Mouse (Mus musculus): Measurements from ENCODE around the gene Cyp27b1.
"Not testable (repeated sequence)": the region's sequence is repeated elsewhere in the genome, so short reads cannot be mapped to it uniquely, and the experiment has no call there.

Cyp27b1 gene

GRCm38 (mm10) chr10:127049395-127050118 lies 1.5 kb downstream of the Cyp27b1 start:
- no peak for DNase-seq (ENCODE audit: low spot score)

GRCm38 (mm10) chr10:127050119-127050474 lies 2.0 kb downstream of the Cyp27b1 start:
- no peak for DNase-seq (ENCODE audit: low spot score)

- no peak for DNase-seq (ENCODE audit: low spot score)
Measured at GRCm38 (mm10) chr10:127054646-127055045, 6.6 kb downstream of the Cyp27b1 start.

- no peak for DNase-seq (ENCODE audit: low spot score)
Measured at GRCm38 (mm10) chr10:127055406-127055805, 7.4 kb downstream of the Cyp27b1 start.

- DNase-seq (ENCODE audit: low spot score), result no peak
Measured at GRCm38 (mm10) chr10:127056490-127056889, 8.4 kb downstream of the Cyp27b1 start.

- DNase-seq (ENCODE audit: low spot score), result peak; percentile 79
Measured at GRCm38 (mm10) chr10:127058161-127058560, 10.1 kb downstream of the Cyp27b1 start.

- no peak for DNase-seq (ENCODE audit: low spot score)
Measured at GRCm38 (mm10) chr10:127058708-127059107, 10.7 kb downstream of the Cyp27b1 start.

- no peak for DNase-seq (ENCODE audit: low spot score)
Measured at GRCm38 (mm10) chr10:127059174-127059967, 11.3 kb downstream of the Cyp27b1 start.

- peak; percentile 73 for DNase-seq (ENCODE audit: low spot score)
Measured at GRCm38 (mm10) chr10:127059968-127060916, 12.2 kb downstream of the Cyp27b1 start, which contains the start of gene March9. March9 (minus strand) TSS chr10:127060184.

- DNase-seq (ENCODE audit: low spot score), result no peak
Measured at GRCm38 (mm10) chr10:127061085-127061484, 13.0 kb downstream of the Cyp27b1 start.

- DNase-seq (ENCODE audit: low spot score), result no peak
Measured at GRCm38 (mm10) chr10:127061513-127061912, 13.5 kb downstream of the Cyp27b1 start.

- DNase-seq (ENCODE audit: low spot score), result not testable (repeated sequence)
Measured at GRCm38 (mm10) chr10:127062101-127062500, 14.1 kb downstream of the Cyp27b1 start.

- no peak for DNase-seq (ENCODE audit: low spot score)
Measured at GRCm38 (mm10) chr10:127062503-127062902, 14.5 kb downstream of the Cyp27b1 start.

GRCm38 (mm10) chr10:127063239-127063872 lies 15.3 kb downstream of the Cyp27b1 start, which contains the start of gene Cdk4:
Cdk4 (plus strand) TSS chr10:127063534.
- DNase-seq (ENCODE audit: low spot score), result peak; percentile 97

- DNase-seq (ENCODE audit: low spot score), result no peak
Measured at GRCm38 (mm10) chr10:127063913-127064870, 16.1 kb downstream of the Cyp27b1 start.

- no peak for DNase-seq (ENCODE audit: low spot score)
Measured at GRCm38 (mm10) chr10:127065981-127066380, 17.9 kb downstream of the Cyp27b1 start.

GRCm38 (mm10) chr10:127066519-127067018 lies 18.5 kb downstream of the Cyp27b1 start:
- no peak for DNase-seq (ENCODE audit: low spot score)

GRCm38 (mm10) chr10:127068360-127069038 lies 20.4 kb downstream of the Cyp27b1 start:
- DNase-seq (ENCODE audit: low spot score), result no peak

Data from T-cell, adult 2 months (primary cell).